Mouse (Mus musculus): Measurements from ENCODE around the gene 4930432K21Rik. TPM values are rescaled to one million over a fixed set of nuclear protein-coding genes. Genes with fewer than 3 reads are reported as not detected.
A peak's percentile ranks its signal among the peaks of the same experiment; 100 is the strongest.

The 4930432K21Rik gene
- polyA plus RNA-seq, 1 experiment from 2014 or later: 1.6 TPM

- Histone ChIP-seq H3K9me3 (ENCODE audit: control insufficient read depth, low read length) (no peaks in the 10 kb centered on the region), H3K36me3 (ENCODE audit: control insufficient read depth, insufficient read depth, low read length) (peaks cover 77% of the 10 kb centered on the region), H3K4me2 (ENCODE audit: low read depth, low read length) (no peak overlapping the region), H3K4me3 (ENCODE audit: low read depth, low read length) (no peak overlapping the region), H3K9ac (replicated peaks; ENCODE audit: low read depth, low read length) (no peak overlapping the region), H3K27ac (ENCODE audit: low read depth, low read length) (no peak overlapping the region), H3K4me1 (ENCODE audit: control insufficient read depth, insufficient read depth, low read length) (no peaks in the 10 kb centered on the region), H3K27me3 (ENCODE audit: control insufficient read depth, insufficient read depth, low read length) (no peaks in the 10 kb centered on the region)
- 96% methylated on average over 4 of the region's 4 CpGs for WGBS
- no peak for ATAC-seq (ENCODE audit: low read depth)
Measured at GRCm38 (mm10) chr8:84140838-84141237, 7.0 kb upstream of the 4930432K21Rik start.

- Histone ChIP-seq H3K4me2 (ENCODE audit: low read depth, low read length) (no peak overlapping the region), H3K36me3 (ENCODE audit: control insufficient read depth, insufficient read depth, low read length) (peaks cover 41% of the 10 kb centered on the region), H3K4me1 (ENCODE audit: control insufficient read depth, insufficient read depth, low read length) (peaks cover 13% of the 10 kb centered on the region), H3K27me3 (ENCODE audit: control insufficient read depth, insufficient read depth, low read length) (no peaks in the 10 kb centered on the region), H3K9me3 (ENCODE audit: control insufficient read depth, low read length) (no peaks in the 10 kb centered on the region), H3K9ac (replicated peaks; ENCODE audit: low read depth, low read length) (no peak overlapping the region), H3K27ac (ENCODE audit: low read depth, low read length) (no peak overlapping the region), H3K4me3 (ENCODE audit: low read depth, low read length) (no peak overlapping the region)
- no peak for ATAC-seq (ENCODE audit: low read depth)
- WGBS: 94% methylated on average over 8 of the region's 8 CpGs
Measured at GRCm38 (mm10) chr8:84144636-84145245, 3.1 kb upstream of the 4930432K21Rik start.

GRCm38 (mm10) chr8:84147324-84147766 is 480 bp upstream of the 4930432K21Rik start:
- H3K9me3 ChIP-seq (ENCODE audit: control insufficient read depth, low read length): no peaks in the 10 kb centered on the region
- peaks cover 25% of the 10 kb centered on the region for H3K36me3 ChIP-seq (ENCODE audit: control insufficient read depth, insufficient read depth, low read length)
- no peaks in the 10 kb centered on the region for H3K27me3 ChIP-seq (ENCODE audit: control insufficient read depth, insufficient read depth, low read length)
- peak overlapping the region; percentile 69 for H3K4me3 ChIP-seq (ENCODE audit: low read depth, low read length)
- peak overlapping the region; percentile 77 for H3K9ac ChIP-seq (replicated peaks; ENCODE audit: low read depth, low read length)
- H3K4me1 ChIP-seq (ENCODE audit: control insufficient read depth, insufficient read depth, low read length): peaks cover 13% of the 10 kb centered on the region
- 5% methylated on average over 14 of the region's 14 CpGs for WGBS
- peak; percentile 54 for ATAC-seq (ENCODE audit: low read depth)
- no peak overlapping the region for H3K27ac ChIP-seq (ENCODE audit: low read depth, low read length)
- H3K4me2 ChIP-seq (ENCODE audit: low read depth, low read length): peak overlapping the region; percentile 81

- Histone ChIP-seq H3K27me3 (ENCODE audit: control insufficient read depth, insufficient read depth, low read length) (no peaks in the 10 kb centered on the region), H3K4me2 (ENCODE audit: low read depth, low read length) (peak overlapping the region; percentile 81), H3K4me3 (ENCODE audit: low read depth, low read length) (peak overlapping the region; percentile 69), H3K9ac (replicated peaks; ENCODE audit: low read depth, low read length) (peak overlapping the region; percentile 77; the same call in 1 of the 2 replicates), H3K9me3 (ENCODE audit: control insufficient read depth, low read length) (no peaks in the 10 kb centered on the region), H3K36me3 (ENCODE audit: control insufficient read depth, insufficient read depth, low read length) (peaks cover 14% of the 10 kb centered on the region), H3K4me1 (ENCODE audit: control insufficient read depth, insufficient read depth, low read length) (peaks cover 13% of the 10 kb centered on the region), H3K27ac (ENCODE audit: low read depth, low read length) (no peak overlapping the region)
- peak; percentile 3; the same call in 1 of the 2 replicates for ATAC-seq (ENCODE audit: low read depth)
- WGBS: 92% methylated on average over 5 of the region's 5 CpGs
Measured at GRCm38 (mm10) chr8:84148531-84148850, 666 bp downstream of the 4930432K21Rik start.

GRCm38 (mm10) chr8:84149181-84149580 is 1.4 kb downstream of the 4930432K21Rik start:
- Histone ChIP-seq H3K9ac (replicated peaks; ENCODE audit: low read depth, low read length) (no peak overlapping the region), H3K4me3 (ENCODE audit: low read depth, low read length) (no peak overlapping the region), H3K4me2 (ENCODE audit: low read depth, low read length) (no peak overlapping the region), H3K27ac (ENCODE audit: low read depth, low read length) (no peak overlapping the region), H3K27me3 (ENCODE audit: control insufficient read depth, insufficient read depth, low read length) (no peaks in the 10 kb centered on the region), H3K4me1 (ENCODE audit: control insufficient read depth, insufficient read depth, low read length) (peaks cover 13% of the 10 kb centered on the region), H3K36me3 (ENCODE audit: control insufficient read depth, insufficient read depth, low read length) (peaks cover 8% of the 10 kb centered on the region), H3K9me3 (ENCODE audit: control insufficient read depth, low read length) (no peaks in the 10 kb centered on the region)
- ATAC-seq (ENCODE audit: low read depth): no peak
- 76% methylated on average over 3 of the region's 3 CpGs for WGBS

- no peak for ATAC-seq (ENCODE audit: low read depth)
- H3K9ac ChIP-seq (replicated peaks; ENCODE audit: low read depth, low read length): no peak overlapping the region
- no peaks in the 10 kb centered on the region for H3K4me1 ChIP-seq (ENCODE audit: control insufficient read depth, insufficient read depth, low read length)
- peaks cover 4% of the 10 kb centered on the region; the same call in 1 of the 2 replicates for H3K36me3 ChIP-seq (ENCODE audit: control insufficient read depth, insufficient read depth, low read length)
- H3K27ac ChIP-seq (ENCODE audit: low read depth, low read length): no peak overlapping the region
- no peak overlapping the region for H3K4me3 ChIP-seq (ENCODE audit: low read depth, low read length)
- no peaks in the 10 kb centered on the region for H3K27me3 ChIP-seq (ENCODE audit: control insufficient read depth, insufficient read depth, low read length)
- 94% methylated on average over 4 of the region's 4 CpGs for WGBS
- no peaks in the 10 kb centered on the region for H3K9me3 ChIP-seq (ENCODE audit: control insufficient read depth, low read length)
- no peak overlapping the region for H3K4me2 ChIP-seq (ENCODE audit: low read depth, low read length)
Measured at GRCm38 (mm10) chr8:84157620-84158019, 9.8 kb downstream of the 4930432K21Rik start.

GRCm38 (mm10) chr8:84167696-84168095 is 19.9 kb downstream of the 4930432K21Rik start:
- Histone ChIP-seq H3K9me3 (ENCODE audit: control insufficient read depth, low read length) (no peaks in the 10 kb centered on the region), H3K4me2 (ENCODE audit: low read depth, low read length) (no peak overlapping the region), H3K27me3 (ENCODE audit: control insufficient read depth, insufficient read depth, low read length) (no peaks in the 10 kb centered on the region), H3K4me1 (ENCODE audit: control insufficient read depth, insufficient read depth, low read length) (no peaks in the 10 kb centered on the region), H3K4me3 (ENCODE audit: low read depth, low read length) (no peak overlapping the region), H3K27ac (ENCODE audit: low read depth, low read length) (no peak overlapping the region), H3K36me3 (ENCODE audit: control insufficient read depth, insufficient read depth, low read length) (peaks cover 10% of the 10 kb centered on the region), H3K9ac (replicated peaks; ENCODE audit: low read depth, low read length) (no peak overlapping the region)
- 96% methylated on average over 2 of the region's 2 CpGs for WGBS
- no peak for ATAC-seq (ENCODE audit: low read depth)

GRCm38 (mm10) chr8:84170096-84170495 is 22.3 kb downstream of the 4930432K21Rik start:
- H3K9ac ChIP-seq (replicated peaks; ENCODE audit: low read depth, low read length): no peak overlapping the region
- H3K4me1 ChIP-seq (ENCODE audit: control insufficient read depth, insufficient read depth, low read length): no peaks in the 10 kb centered on the region
- no peaks in the 10 kb centered on the region for H3K9me3 ChIP-seq (ENCODE audit: control insufficient read depth, low read length)
- H3K27me3 ChIP-seq (ENCODE audit: control insufficient read depth, insufficient read depth, low read length): no peaks in the 10 kb centered on the region
- ATAC-seq (ENCODE audit: low read depth): no peak
- no peak overlapping the region for H3K4me3 ChIP-seq (ENCODE audit: low read depth, low read length)
- WGBS: 91% methylated on average over 5 of the region's 5 CpGs
- peaks cover 20% of the 10 kb centered on the region for H3K36me3 ChIP-seq (ENCODE audit: control insufficient read depth, insufficient read depth, low read length)
- no peak overlapping the region for H3K4me2 ChIP-seq (ENCODE audit: low read depth, low read length)
- no peak overlapping the region for H3K27ac ChIP-seq (ENCODE audit: low read depth, low read length)

GRCm38 (mm10) chr8:84173861-84174260 is 26.0 kb downstream of the 4930432K21Rik start:
- no peak overlapping the region for H3K9ac ChIP-seq (replicated peaks; ENCODE audit: low read depth, low read length)
- no peak overlapping the region for H3K4me3 ChIP-seq (ENCODE audit: low read depth, low read length)
- peaks cover 24% of the 10 kb centered on the region for H3K36me3 ChIP-seq (ENCODE audit: control insufficient read depth, insufficient read depth, low read length)
- no peaks in the 10 kb centered on the region for H3K9me3 ChIP-seq (ENCODE audit: control insufficient read depth, low read length)
- H3K27ac ChIP-seq (ENCODE audit: low read depth, low read length): no peak overlapping the region
- H3K4me1 ChIP-seq (ENCODE audit: control insufficient read depth, insufficient read depth, low read length): 0 out of 2 replicates have a peak, but pooled peaks cover 4% of the 10 kb centered on the region
- H3K4me2 ChIP-seq (ENCODE audit: low read depth, low read length): no peak overlapping the region
- ATAC-seq (ENCODE audit: low read depth): no peak
- WGBS: 90% methylated on average over 6 of the region's 6 CpGs
- H3K27me3 ChIP-seq (ENCODE audit: control insufficient read depth, insufficient read depth, low read length): no peaks in the 10 kb centered on the region

All from neural tube, embryonic 14.5 days (tissue).